Mouse (Mus musculus) cerebellum, adult 9-11 months (tissue): ENCODE data around the gene Ptprm.
A peak's percentile ranks its signal among the peaks of the same experiment; 100 is the strongest.

Source experiments
- DNase-seq: peaks from one replicate; pipeline ENCODE4 v3.0.0; 2022

Gene Ptprm

DNA sequence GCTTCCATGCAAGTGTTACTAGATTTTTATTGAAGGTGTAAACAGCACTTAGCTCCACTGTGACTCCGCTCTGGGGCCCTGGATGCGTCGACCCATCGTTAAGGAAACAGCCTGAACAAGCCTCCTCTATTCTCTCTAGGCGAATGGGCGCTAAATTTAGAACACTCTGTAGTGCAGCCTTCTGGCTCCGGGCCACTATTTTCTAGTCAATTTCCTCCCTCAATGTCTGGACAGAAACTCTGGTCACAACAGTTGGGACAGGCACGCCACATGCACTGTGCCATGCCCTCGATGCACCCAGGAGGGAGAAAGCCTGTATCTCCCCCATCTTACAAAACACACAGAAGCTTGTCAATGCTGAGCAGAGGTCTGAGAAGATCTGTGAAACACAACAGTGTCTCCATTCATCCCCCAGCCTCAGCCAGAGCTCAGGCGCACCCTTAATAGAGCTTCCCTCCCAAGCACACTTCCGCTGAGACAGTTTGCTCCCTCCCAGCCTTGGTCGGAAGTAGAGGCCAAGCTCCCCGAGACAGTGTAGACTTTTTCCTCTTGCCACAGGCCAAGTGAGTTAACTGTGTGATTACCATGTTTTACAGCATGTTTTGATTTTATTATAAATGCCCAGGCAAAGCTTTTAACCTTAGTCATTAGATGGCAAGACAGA is 220.7 kb downstream of the Ptprm start:
- DNase-seq = peak; percentile 18

DNA sequence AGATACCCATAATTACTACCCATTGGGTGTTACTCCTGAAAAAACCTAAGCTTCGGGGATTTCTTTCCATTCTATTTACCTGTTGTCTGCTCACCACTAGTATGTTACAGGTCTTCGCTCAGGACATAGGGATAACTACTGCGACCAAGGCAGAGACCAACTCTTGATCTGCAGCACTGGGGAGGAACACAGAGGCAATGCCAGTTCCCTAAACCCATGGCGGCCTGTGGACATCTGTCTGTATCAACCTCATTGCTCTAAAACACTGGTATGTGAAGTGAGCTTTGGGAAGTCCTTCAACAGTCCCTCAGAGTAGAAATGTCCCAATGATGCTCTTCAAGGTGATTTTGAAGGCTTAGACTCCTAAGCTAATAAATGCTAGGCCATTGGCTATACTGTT is 221.2 kb downstream of the Ptprm start:
- DNase-seq = no peak

DNA sequence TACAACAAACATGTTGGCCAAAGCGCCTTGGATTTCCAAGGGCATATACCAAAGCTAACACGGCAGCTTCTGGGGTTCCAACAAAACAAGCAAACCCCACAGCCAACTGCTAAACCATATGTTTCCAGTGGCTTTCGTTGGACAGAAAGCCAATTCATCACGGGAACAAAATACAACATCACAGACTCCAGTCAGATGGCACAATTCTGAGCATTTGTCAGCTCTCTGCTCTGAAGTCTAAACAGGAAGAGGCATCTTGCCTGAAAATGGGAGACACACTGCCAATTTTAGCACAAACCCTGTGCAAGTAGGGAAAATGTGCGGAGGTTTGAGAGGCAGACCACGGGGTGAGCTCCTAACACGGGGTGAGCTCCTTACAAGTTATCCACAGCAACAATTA is 226.7 kb downstream of the Ptprm start:
- DNase-seq = peak; percentile 65

DNA sequence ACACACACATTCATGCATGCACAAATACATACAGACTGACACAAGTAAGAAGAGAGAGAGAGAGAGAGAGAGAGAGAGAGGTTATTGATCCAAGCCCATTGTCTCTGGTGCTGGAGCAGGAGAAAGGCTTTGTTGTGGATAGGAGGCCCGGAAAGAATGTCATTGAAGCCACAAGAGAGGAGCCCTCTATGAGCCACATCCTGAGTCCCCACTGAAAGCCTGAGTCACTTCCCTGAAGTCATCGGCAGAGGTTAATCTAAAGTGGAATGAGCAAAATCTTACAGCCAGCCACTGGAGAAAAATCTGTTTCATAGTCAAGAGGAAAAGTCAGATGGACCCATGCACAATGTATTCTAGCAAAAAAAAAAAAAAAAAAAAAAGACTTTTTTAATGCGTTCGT is 228.7 kb downstream of the Ptprm start:
- no peak for DNase-seq

DNA sequence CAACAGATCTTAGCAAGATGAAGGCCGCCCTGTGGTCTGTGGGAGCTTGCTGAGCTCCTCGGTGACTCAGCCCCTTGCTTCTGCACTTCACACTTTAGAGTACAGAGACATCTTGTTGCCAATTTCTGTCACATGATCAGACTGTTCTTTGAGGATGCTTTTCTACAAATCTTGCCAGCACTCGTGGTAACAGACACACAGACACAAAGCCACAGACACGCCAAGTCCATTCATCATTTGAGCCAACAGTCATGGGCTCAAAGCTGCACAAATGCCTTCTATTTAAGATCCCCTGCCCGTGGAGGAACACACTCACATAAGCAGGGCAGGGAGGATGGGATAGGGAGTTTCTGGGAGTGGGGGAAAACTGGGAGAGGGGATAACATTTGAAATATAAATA is 230.0 kb downstream of the Ptprm start:
- DNase-seq = no peak

DNA sequence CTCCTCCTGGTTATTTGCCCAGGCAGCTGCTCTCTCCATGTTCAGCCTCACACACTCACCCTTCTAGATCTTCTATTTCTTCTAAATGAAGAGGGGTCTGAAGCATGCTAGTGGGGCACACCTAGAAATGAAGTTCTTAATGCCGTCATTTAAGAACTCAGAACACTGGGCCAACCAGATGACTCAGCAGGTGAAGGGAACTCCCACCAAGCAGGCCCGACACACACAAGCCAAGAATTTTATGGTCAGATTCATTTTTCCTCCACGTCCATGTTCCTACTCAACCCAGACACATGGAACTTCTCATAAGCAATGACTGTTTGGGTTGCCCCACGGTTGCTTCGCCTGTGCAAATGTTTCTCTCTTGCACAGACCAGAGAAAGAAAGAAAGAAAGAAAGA is 230.5 kb downstream of the Ptprm start:
- DNase-seq = no peak

DNA sequence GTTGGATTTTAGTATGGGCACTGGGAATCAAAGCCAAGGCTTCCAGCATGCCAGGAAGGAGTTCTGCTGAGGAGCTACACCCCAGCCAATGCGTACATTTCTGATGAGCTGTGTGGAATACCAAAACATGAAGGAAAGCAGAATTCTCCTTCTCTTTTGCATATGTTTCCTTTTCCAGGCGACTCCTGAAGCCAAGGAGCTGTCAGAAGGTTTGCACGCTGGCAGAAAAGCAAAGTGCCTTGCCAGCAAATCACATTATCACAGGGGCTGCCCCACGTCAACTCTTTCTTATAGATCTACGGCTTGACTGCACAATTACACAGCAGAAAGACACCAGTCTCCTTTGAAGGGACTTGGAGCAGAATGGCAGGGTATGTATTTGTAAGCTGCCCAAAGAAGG is 233.4 kb downstream of the Ptprm start:
- no peak for DNase-seq

DNA sequence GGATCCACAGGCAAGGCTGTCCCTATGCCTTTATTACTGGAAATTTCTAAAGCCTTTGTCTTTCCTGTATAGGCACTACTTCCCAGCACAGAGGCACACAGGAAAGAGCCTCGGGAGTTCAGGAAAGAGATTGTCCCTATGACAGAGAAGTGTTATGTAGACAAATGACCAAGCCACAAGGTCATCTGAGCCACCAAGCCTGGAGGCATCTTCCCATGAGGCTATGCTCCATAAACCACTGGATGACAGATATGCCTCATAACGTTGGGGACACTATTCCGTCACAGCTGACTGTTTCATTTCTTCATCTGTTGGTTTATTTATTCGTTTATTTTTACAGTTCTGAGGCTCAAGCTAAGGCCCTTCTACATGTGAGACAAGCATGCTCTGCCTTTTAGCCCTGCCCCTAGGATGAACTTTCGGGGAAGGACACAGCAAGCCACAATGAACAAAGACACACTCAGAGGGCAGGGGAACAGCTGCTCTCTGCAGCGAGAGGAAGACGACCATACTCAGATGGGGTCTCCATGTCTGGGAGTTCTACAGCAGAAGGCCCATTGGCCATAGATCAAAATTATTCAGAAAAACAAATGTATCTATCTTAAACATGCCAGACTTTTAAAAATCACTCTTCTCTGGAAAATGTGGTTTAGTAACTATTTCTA is 235.4 kb downstream of the Ptprm start:
- DNase-seq = no peak

DNA sequence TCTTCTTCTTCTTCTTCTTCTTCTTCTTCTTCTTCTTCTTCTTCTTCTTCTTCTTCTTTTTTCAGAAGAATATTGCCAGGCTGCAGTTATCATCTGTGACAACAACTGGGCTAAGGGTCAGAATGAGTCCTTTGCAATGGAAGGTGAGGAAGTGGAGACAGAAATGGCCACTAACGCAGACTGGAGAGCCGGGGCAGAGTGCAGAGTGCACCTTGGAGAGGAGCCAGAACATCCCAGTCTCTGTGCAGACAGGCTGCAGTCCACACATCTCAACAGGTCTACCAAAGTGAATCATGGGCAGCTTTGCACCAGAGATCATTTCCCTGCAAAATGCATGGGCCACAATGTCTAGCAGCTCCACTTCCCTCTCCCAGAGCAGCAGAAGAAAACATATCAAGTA is 239.4 kb downstream of the Ptprm start:
- no peak for DNase-seq

DNA sequence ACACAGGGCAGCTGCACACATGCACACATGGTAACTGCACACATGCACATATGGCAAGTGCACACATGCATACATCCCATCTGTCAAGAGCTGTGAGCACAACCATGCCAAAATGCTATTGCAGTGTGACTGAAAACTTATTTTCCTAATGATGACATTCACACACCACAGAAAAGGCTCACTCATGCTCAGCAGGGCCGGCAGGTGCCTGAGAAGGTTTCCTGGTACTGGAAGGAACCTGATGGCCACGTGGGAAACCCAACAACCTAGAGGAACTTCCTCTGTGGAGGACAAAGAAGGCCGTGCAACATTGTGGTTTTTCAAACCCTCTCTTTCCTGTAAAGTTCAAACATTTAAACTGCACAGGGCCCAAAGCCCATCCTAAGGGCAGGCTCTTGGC is 241.6 kb downstream of the Ptprm start:
- DNase-seq = no peak

DNA sequence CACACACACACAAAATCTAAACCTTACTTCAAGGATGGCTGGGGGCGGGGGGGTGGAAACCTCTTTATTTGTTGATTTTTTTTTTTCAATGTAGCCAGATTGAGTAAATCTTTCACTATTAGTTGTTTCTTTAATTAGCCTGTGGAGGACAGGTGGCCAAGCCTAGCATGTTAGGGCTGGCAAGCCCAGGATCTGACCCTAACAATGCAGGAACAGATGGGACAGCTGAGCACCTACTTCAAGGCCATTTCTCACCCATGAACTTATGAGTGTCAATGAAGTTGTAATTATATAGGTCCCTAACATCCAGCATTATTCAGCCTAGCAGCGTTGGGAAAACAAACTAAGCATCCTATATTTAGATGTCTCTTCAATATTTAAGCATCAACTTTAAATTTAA is 248.1 kb downstream of the Ptprm start:
- no peak for DNase-seq

DNA sequence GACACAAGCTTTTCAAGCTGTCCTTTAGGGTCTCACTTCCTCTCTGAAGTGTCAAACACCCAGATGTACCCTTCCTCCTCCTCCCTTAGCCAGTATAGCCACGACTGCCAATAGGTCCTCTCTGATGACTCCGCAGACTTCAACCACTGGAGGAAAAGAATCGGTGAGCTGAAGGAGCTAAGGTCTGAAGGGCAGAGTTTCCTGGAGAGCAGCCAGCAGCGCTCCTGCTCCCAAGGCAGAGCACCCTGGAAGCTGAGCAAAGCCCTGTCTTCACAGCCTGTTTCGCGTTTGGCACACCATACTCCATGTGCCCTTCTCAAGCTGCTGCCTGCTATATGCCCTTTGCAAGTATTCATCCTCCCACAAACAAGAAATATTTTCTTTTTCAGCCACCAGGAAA is 252.2 kb downstream of the Ptprm start:
- DNase-seq = no peak

DNA sequence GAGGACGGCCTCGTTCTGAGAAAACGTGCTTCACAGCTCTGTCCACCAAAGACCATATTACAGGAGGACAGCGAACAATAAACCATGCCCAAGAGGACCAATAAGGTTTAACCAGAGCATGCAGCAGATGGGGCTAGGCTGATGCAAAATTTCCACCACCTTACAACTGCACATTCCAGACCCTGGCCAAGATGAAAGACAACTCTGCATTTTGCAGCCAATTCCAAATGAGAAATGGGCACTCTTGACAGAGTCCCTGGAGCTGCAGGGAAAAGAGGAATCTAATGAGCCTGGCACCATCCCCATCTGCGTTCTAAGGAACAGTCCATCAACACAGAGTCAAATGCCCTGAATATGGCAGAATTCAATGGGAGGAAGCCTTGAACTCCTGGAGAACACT is 263.3 kb downstream of the Ptprm start:
- DNase-seq = no peak

DNA sequence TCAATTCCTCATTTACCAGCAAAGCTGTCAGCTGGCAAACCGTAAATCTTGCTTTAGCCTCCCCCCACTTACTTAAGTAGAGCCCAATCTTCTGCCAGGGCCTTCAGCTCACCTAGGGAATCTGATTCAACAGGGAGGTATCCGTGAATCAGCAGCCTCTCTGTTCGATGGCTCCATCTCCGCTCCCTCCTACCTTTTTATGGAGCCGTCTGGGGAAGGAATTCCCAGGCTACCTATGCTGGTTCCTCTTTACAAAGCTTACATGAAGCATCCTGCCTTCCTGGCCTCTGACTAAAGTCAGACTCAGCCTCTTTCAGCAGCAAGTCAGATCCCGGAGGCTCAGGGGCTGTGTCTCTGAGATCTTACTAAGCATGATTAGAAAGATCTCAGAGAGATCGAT is 264.1 kb downstream of the Ptprm start:
- DNase-seq = no peak

DNA sequence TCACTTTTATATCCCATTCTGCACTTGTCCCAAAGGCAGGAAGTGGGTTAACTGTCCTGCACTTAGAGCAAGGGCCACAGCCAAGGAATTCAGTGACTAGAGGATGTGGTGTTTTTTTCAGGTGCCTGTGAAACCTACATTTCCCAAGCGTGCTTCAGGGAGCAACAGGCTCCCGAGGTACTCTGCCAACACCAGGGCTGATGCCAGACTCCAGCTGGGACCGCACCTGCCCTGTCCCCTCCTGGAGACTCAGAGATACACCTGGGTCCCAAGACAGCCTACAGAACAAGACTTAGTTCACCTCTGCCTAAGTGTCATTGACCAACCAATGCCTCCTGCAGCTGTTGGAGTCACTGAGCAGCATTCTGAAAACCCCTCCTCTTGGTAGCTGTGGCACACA is 264.6 kb downstream of the Ptprm start:
- no peak for DNase-seq

DNA sequence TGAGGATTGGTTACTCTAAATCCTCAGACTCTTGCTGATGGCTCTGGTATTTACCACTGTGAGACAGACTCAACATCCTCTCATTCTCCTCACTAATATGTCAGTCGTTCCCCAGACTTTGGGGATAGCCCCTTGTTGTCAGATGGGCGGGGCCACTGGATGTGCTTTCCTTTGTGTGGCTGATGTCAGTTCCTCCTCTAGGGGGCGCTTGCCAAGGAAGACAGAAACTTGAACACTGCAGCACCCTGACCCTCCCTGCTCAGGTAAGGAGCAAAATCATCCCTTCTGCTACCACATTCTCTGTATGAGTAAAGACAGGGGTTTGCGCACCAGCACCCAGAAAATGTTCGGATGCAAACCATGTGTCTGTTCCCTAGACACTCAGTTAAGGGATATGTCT is 266.7 kb downstream of the Ptprm start:
- no peak for DNase-seq

DNA sequence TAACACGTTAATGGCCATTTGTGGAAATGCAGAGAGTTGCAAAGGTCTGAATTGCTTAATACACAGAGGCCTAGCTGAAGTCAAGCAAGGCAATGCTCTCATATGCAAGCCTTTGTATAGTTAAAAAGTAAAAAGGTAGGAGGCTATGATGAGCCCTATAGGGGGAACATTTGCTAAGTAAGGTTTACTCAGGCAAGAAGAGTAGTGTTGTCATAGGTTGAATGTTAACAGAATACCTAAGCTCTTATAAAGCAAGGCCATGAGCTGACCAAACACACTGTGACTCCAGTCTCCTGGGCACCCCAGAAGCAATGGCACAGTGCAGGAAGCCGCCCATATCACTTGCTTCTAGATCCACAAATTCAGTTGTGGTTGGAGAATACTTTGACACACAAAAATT is 267.4 kb downstream of the Ptprm start:
- DNase-seq = no peak

DNA sequence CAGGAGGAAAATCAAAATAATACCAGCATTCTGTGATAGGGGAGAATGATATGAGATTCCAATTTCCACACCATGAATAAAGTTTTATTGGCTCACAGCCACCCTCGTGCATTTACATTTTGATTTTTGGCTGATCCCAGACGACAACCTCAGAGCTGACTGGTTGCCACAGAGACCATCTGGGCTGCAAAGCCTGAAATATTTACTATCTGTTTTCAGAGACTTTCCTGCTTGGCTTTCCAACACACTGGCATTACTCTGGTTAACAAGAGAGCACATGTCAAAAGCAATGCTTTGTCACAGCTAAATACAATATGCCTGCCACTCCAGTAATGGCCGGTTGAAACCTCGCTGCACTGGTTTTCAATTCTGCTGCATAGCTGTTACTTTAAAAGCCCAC is 269.8 kb downstream of the Ptprm start:
- DNase-seq = no peak

DNA sequence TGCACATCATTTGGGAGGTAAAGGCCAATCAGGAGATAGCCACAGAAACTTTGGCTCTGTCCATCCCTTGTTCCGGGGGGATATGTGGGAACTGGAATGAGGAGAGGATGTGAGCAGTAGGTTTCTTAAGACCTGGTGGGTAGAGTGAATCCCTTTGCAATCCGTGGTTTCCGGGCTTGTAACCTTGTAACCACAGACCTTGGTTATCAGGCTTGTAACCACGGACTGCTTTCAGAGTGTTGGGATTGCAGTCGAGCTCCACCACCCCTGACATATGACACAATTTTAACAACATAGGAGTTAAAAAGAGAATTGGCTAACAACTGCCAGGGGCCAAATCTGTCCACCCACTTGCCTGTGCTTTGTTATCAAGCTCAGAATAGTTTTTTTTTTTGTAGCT is 270.2 kb downstream of the Ptprm start:
- DNase-seq = no peak

DNA sequence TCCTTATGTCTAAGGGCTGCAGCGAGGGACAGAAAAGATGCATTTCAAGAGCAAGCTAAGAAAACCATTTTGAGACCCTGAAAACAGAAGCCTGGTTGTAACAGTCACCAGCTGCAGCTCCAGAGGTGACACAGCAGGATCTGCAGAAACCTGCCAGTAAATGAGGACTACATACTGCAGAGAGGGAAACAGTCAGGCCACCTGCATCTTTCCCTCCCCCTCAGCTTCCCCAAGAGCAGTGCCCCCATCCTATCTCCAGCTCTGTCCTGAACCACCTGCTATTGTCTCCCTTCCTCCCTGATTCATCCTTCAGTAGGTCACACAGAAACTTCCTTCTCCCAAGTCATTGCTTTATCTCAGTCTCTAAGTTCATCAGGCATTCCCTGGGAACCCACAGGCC is 274.7 kb downstream of the Ptprm start:
- no peak for DNase-seq

DNA sequence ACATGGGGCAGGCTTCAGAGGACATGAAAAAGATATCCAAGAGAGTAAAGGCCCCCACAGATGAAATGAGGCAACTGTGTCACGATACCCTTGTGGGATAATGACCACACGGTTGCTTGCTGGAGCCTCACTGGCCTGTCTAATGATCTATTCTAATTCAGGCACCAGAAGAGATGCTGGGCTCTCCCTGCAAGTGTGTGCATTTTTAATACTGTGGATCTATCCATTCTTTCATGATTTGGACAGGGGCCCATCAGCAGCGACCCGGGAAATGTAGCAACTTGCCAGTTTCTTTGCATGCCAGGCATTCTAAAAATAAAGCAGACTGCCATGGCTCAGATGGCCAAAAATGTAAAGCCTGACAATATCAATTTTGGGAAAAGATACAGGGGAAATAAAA is 280.7 kb downstream of the Ptprm start:
- peak; percentile 40 for DNase-seq

DNA sequence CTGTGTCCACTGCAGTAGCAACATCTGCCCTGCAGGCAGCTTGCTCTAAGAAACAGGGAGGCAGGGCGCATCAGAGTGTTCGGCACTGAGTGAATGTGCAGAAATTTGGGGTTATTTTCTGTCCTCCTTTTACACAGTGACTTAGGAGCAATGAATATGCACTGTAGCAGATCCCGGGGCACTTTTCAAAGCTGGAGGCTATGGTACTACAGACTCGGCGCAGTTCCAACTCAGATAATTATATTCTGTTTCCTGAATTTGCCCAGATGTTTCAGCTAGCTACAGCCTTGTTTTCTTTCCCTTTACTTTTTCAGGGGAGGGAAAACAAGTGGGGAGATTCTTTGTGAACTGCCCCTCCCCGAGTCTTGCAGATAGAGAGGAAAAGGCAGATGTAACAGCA is 281.1 kb downstream of the Ptprm start:
- no peak for DNase-seq

DNA sequence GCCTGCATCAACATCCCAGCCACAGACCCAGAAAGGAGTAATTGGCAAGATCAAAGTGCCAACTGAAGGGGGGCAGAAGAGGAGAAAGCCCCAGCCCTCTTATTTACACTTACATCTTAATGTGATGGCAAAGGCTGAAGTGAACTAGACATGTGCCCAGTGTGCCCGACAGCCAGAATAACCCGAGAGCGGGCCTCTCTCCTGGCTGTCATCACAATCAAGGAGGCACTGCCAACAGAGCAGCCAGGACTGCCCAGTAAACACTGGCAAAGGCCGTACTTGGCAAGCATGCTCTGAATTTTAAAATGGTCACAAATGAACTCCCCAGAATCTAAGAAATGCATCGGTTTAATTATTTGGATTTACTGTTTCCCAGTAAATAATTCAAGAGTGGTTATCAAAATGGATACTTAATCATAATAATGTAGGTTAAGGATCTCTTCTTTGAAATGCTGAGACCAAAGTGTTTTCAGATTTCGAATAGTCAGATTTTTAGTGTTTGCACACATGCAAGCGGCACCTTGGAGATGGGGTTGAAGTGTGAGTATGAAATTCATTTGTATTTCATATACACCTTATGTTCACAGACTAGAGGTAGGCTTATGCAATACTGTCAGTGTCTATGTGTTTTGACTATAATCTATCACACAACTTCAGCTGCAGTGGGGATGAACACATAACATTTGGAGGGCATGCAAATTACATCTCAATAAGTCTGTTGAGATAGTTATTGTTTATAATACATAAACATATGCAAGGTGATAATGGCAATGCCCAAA is 282.8 kb downstream of the Ptprm start:
- peak; percentile 73 for DNase-seq

DNA sequence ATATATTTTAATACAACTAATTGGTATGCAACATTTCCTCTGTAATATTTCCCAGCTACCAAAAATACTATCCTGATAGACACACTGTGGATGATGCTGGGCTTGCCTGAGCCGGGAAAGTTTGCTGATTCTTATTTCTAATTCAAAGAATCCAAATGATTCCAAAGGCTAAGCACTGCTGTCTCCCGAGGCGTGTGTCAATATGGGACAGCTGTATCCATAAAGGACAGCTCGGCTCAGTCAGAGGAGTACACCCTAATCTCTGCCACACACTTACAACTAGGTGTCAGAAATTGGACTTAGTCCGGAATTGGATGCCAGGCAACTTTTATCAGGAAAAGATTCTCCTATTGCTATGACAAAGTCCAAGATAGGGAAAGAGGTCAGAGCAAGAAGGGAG is 290.6 kb downstream of the Ptprm start:
- no peak for DNase-seq
